Mouse (Mus musculus): ENCODE results near the gene 4931406P16Rik. TPM values are rescaled to one million over a fixed set of nuclear protein-coding genes. Genes with fewer than 3 reads are reported as not detected.

Gene 4931406P16Rik
- polyA plus RNA-seq, 1 experiment from 2014 or later = 40.3 TPM

GRCm38 (mm10) chr7:34272465-34272864, 40.9 kb downstream of the 4931406P16Rik start:
- ATAC-seq (ENCODE audit: low read depth) = no peak
- WGBS = 46% methylated on average over 4 of the region's 4 CpGs
- H3K27ac ChIP-seq (replicated peaks; ENCODE audit: low read depth, low read length) = no peak overlapping the region

GRCm38 (mm10) chr7:34268463-34268862, 44.9 kb downstream of the 4931406P16Rik start:
- WGBS = 37% methylated on average over 1 of the region's 1 CpGs
- no peak for ATAC-seq (ENCODE audit: low read depth)
- no peak overlapping the region for H3K4me3 ChIP-seq (ENCODE audit: low read depth, low read length)
- H3K4me1 ChIP-seq (ENCODE audit: control insufficient read depth, insufficient read depth, low read length) = peaks cover 13% of the 10 kb centered on the region
- DNase-seq (ENCODE audit: low spot score) = peak; percentile 30
- no peak overlapping the region for H3K9ac ChIP-seq (ENCODE audit: low read depth, low read length)
- no peaks in the 10 kb centered on the region for H3K27me3 ChIP-seq (replicated peaks; ENCODE audit: control insufficient read depth, insufficient read depth, low read length)
- H3K4me2 ChIP-seq (ENCODE audit: low read depth, low read length) = no peak overlapping the region
- H3K27ac ChIP-seq (replicated peaks; ENCODE audit: low read depth, low read length) = peak overlapping the region; percentile 59; the same call in 1 of the 2 replicates
- H3K36me3 ChIP-seq (ENCODE audit: control insufficient read depth, insufficient read depth, low read length) = peaks cover 3% of the 10 kb centered on the region; the same call in 1 of the 2 replicates
- H3K9me3 ChIP-seq (ENCODE audit: control insufficient read depth, low read length) = no peaks in the 10 kb centered on the region

More at GRCm38 (mm10) chr7:34272465-34272864, 40.9 kb downstream of the 4931406P16Rik start:
- no peak overlapping the region for H3K9ac ChIP-seq (ENCODE audit: low read depth, low read length)
- no peak overlapping the region for H3K4me3 ChIP-seq (ENCODE audit: low read depth, low read length)
- no peaks in the 10 kb centered on the region for H3K27me3 ChIP-seq (replicated peaks; ENCODE audit: control insufficient read depth, insufficient read depth, low read length)
- no peaks in the 10 kb centered on the region for H3K9me3 ChIP-seq (ENCODE audit: control insufficient read depth, low read length)
- no peak overlapping the region for H3K4me2 ChIP-seq (ENCODE audit: low read depth, low read length)
- peaks cover 13% of the 10 kb centered on the region for H3K4me1 ChIP-seq (ENCODE audit: control insufficient read depth, insufficient read depth, low read length)
- H3K36me3 ChIP-seq (ENCODE audit: control insufficient read depth, insufficient read depth, low read length) = peaks cover 3% of the 10 kb centered on the region; the same call in 1 of the 2 replicates
- no peak for DNase-seq (ENCODE audit: low spot score)

GRCm38 (mm10) chr7:34266421-34266820, 46.9 kb downstream of the 4931406P16Rik start:
- Histone ChIP-seq H3K36me3 (ENCODE audit: control insufficient read depth, insufficient read depth, low read length) (peaks cover 22% of the 10 kb centered on the region), H3K9ac (ENCODE audit: low read depth, low read length) (no peak overlapping the region), H3K9me3 (ENCODE audit: control insufficient read depth, low read length) (no peaks in the 10 kb centered on the region), H3K4me3 (ENCODE audit: low read depth, low read length) (no peak overlapping the region), H3K27ac (replicated peaks; ENCODE audit: low read depth, low read length) (no peak overlapping the region), H3K27me3 (replicated peaks; ENCODE audit: control insufficient read depth, insufficient read depth, low read length) (no peaks in the 10 kb centered on the region), H3K4me1 (ENCODE audit: control insufficient read depth, insufficient read depth, low read length) (peaks cover 13% of the 10 kb centered on the region), H3K4me2 (ENCODE audit: low read depth, low read length) (no peak overlapping the region)
- ATAC-seq (ENCODE audit: low read depth) (no peak), DNase-seq (ENCODE audit: low spot score) (no peak)

GRCm38 (mm10) chr7:34265876-34266346, 47.4 kb downstream of the 4931406P16Rik start:
- Histone ChIP-seq H3K4me2 (ENCODE audit: low read depth, low read length) (no peak overlapping the region), H3K4me3 (ENCODE audit: low read depth, low read length) (no peak overlapping the region), H3K9ac (ENCODE audit: low read depth, low read length) (no peak overlapping the region), H3K27ac (replicated peaks; ENCODE audit: low read depth, low read length) (no peak overlapping the region), H3K27me3 (replicated peaks; ENCODE audit: control insufficient read depth, insufficient read depth, low read length) (no peaks in the 10 kb centered on the region), H3K9me3 (ENCODE audit: control insufficient read depth, low read length) (no peaks in the 10 kb centered on the region), H3K36me3 (ENCODE audit: control insufficient read depth, insufficient read depth, low read length) (peaks cover 25% of the 10 kb centered on the region), H3K4me1 (ENCODE audit: control insufficient read depth, insufficient read depth, low read length) (peaks cover 13% of the 10 kb centered on the region)
- peak; percentile 70 for DNase-seq (ENCODE audit: low spot score)
- ATAC-seq (ENCODE audit: low read depth) = no peak
- WGBS = 57% methylated on average over 5 of the region's 5 CpGs

GRCm38 (mm10) chr7:34263437-34263836, 49.9 kb downstream of the 4931406P16Rik start:
- ATAC-seq (ENCODE audit: low read depth) = no peak

GRCm38 (mm10) chr7:34258407-34258806, 54.9 kb downstream of the 4931406P16Rik start:
- H3K4me1 ChIP-seq (ENCODE audit: control insufficient read depth, insufficient read depth, low read length) = peaks cover 5% of the 10 kb centered on the region; the same call in 1 of the 2 replicates
- no peak overlapping the region for H3K4me2 ChIP-seq (ENCODE audit: low read depth, low read length)
- 0 out of 2 replicates have a peak overlapping the region, but pooled peaks have one; percentile 4 for H3K27ac ChIP-seq (replicated peaks; ENCODE audit: low read depth, low read length)
- 44% methylated on average over 1 of the region's 1 CpGs for WGBS
- no peak overlapping the region for H3K4me3 ChIP-seq (ENCODE audit: low read depth, low read length)
- DNase-seq (ENCODE audit: low spot score) (peak; percentile 23), ATAC-seq (ENCODE audit: low read depth) (no peak)
- no peaks in the 10 kb centered on the region for H3K27me3 ChIP-seq (replicated peaks; ENCODE audit: control insufficient read depth, insufficient read depth, low read length)
- H3K9ac ChIP-seq (ENCODE audit: low read depth, low read length) = no peak overlapping the region
- no peaks in the 10 kb centered on the region for H3K9me3 ChIP-seq (ENCODE audit: control insufficient read depth, low read length)
- peaks cover 72% of the 10 kb centered on the region for H3K36me3 ChIP-seq (ENCODE audit: control insufficient read depth, insufficient read depth, low read length)

More at GRCm38 (mm10) chr7:34263437-34263836, 49.9 kb downstream of the 4931406P16Rik start:
- Histone ChIP-seq H3K36me3 (ENCODE audit: control insufficient read depth, insufficient read depth, low read length) (peaks cover 40% of the 10 kb centered on the region), H3K4me3 (ENCODE audit: low read depth, low read length) (no peak overlapping the region), H3K27ac (replicated peaks; ENCODE audit: low read depth, low read length) (no peak overlapping the region), H3K4me1 (ENCODE audit: control insufficient read depth, insufficient read depth, low read length) (peaks cover 6% of the 10 kb centered on the region), H3K9ac (ENCODE audit: low read depth, low read length) (no peak overlapping the region), H3K9me3 (ENCODE audit: control insufficient read depth, low read length) (no peaks in the 10 kb centered on the region), H3K27me3 (replicated peaks; ENCODE audit: control insufficient read depth, insufficient read depth, low read length) (no peaks in the 10 kb centered on the region), H3K4me2 (ENCODE audit: low read depth, low read length) (no peak overlapping the region)
- no peak for DNase-seq (ENCODE audit: low spot score)
- 77% methylated on average over 5 of the region's 5 CpGs for WGBS

GRCm38 (mm10) chr7:34257279-34257678, 56.1 kb downstream of the 4931406P16Rik start:
- Histone ChIP-seq H3K9ac (ENCODE audit: low read depth, low read length) (no peak overlapping the region), H3K27ac (replicated peaks; ENCODE audit: low read depth, low read length) (no peak overlapping the region), H3K4me3 (ENCODE audit: low read depth, low read length) (no peak overlapping the region), H3K36me3 (ENCODE audit: control insufficient read depth, insufficient read depth, low read length) (peaks cover 69% of the 10 kb centered on the region), H3K27me3 (replicated peaks; ENCODE audit: control insufficient read depth, insufficient read depth, low read length) (no peaks in the 10 kb centered on the region), H3K9me3 (ENCODE audit: control insufficient read depth, low read length) (no peaks in the 10 kb centered on the region), H3K4me1 (ENCODE audit: control insufficient read depth, insufficient read depth, low read length) (peaks cover 5% of the 10 kb centered on the region; the same call in 1 of the 2 replicates), H3K4me2 (ENCODE audit: low read depth, low read length) (no peak overlapping the region)
- ATAC-seq (ENCODE audit: low read depth) = no peak
- DNase-seq (ENCODE audit: low spot score) = no peak
- 66% methylated on average over 9 of the region's 9 CpGs for WGBS

GRCm38 (mm10) chr7:34255916-34256315, 57.4 kb downstream of the 4931406P16Rik start:
- 100% methylated on average over 1 of the region's 1 CpGs for WGBS
- ATAC-seq (ENCODE audit: low read depth) (no peak), DNase-seq (ENCODE audit: low spot score) (no peak)
- Histone ChIP-seq H3K9me3 (ENCODE audit: control insufficient read depth, low read length) (no peaks in the 10 kb centered on the region), H3K27me3 (replicated peaks; ENCODE audit: control insufficient read depth, insufficient read depth, low read length) (no peaks in the 10 kb centered on the region), H3K4me3 (ENCODE audit: low read depth, low read length) (no peak overlapping the region), H3K9ac (ENCODE audit: low read depth, low read length) (no peak overlapping the region), H3K4me2 (ENCODE audit: low read depth, low read length) (no peak overlapping the region), H3K36me3 (ENCODE audit: control insufficient read depth, insufficient read depth, low read length) (peaks cover 63% of the 10 kb centered on the region), H3K4me1 (ENCODE audit: control insufficient read depth, insufficient read depth, low read length) (peaks cover 5% of the 10 kb centered on the region; the same call in 1 of the 2 replicates), H3K27ac (replicated peaks; ENCODE audit: low read depth, low read length) (no peak overlapping the region)

- WGBS = 70% methylated on average over 3 of the region's 3 CpGs
- H3K4me2 ChIP-seq (ENCODE audit: low read depth, low read length) = no peak overlapping the region
- H3K9me3 ChIP-seq (ENCODE audit: control insufficient read depth, low read length) = no peaks in the 10 kb centered on the region
- no peaks in the 10 kb centered on the region for H3K27me3 ChIP-seq (replicated peaks; ENCODE audit: control insufficient read depth, insufficient read depth, low read length)
- ATAC-seq (ENCODE audit: low read depth) (no peak), DNase-seq (ENCODE audit: low spot score) (peak; percentile 32)
- H3K27ac ChIP-seq (replicated peaks; ENCODE audit: low read depth, low read length) = no peak overlapping the region
- peaks cover 63% of the 10 kb centered on the region for H3K36me3 ChIP-seq (ENCODE audit: control insufficient read depth, insufficient read depth, low read length)
- H3K4me1 ChIP-seq (ENCODE audit: control insufficient read depth, insufficient read depth, low read length) = peaks cover 5% of the 10 kb centered on the region; the same call in 1 of the 2 replicates
- no peak overlapping the region for H3K4me3 ChIP-seq (ENCODE audit: low read depth, low read length)
- H3K9ac ChIP-seq (ENCODE audit: low read depth, low read length) = no peak overlapping the region
Observed at GRCm38 (mm10) chr7:34255137-34255536, 58.2 kb downstream of the 4931406P16Rik start.
